Mouse (Mus musculus): Measurements from ENCODE around the gene Ptcd1. TPM values are rescaled to one million over a fixed set of nuclear protein-coding genes. Genes with fewer than 3 reads are reported as not detected.

Gene Ptcd1
- polyA plus RNA-seq, 1 experiment from 2014 or later, result 13.0 TPM

- no peak overlapping the region for H3K9ac ChIP-seq (replicated peaks; ENCODE audit: low read depth)
- peaks cover 13% of the 10 kb centered on the region for H3K36me3 ChIP-seq (ENCODE audit: insufficient read depth, low read length)
- peaks cover 3% of the 10 kb centered on the region; the same call in 1 of the 2 replicates for H3K4me1 ChIP-seq (ENCODE audit: insufficient read depth, low read depth, low read length)
- no peaks in the 10 kb centered on the region for H3K27me3 ChIP-seq (replicated peaks; ENCODE audit: insufficient read depth, low read length)
- no peak overlapping the region for H3K4me2 ChIP-seq (replicated peaks; ENCODE audit: low read depth, low read length)
- 84% methylated on average over 5 of the region's 5 CpGs for WGBS
- H3K4me3 ChIP-seq (ENCODE audit: low read depth, low read length), result no peak overlapping the region
- ATAC-seq (no peak), DNase-seq (ENCODE audit: low spot score) (no peak)
- no peak overlapping the region for H3K27ac ChIP-seq (ENCODE audit: low read length)
- TF ChIP-seq EP300 (IDR thresholded peaks at IDR 0.05), result no peak
- TF ChIP-seq CTCF (IDR thresholded peaks at IDR 0.05), result no peak
- no peaks in the 10 kb centered on the region for H3K9me3 ChIP-seq (ENCODE audit: low read length)
Measured at GRCm38 (mm10) chr5:145118461-145118860, 48.4 kb downstream of the Ptcd1 start.

- H3K36me3 ChIP-seq (ENCODE audit: insufficient read depth, low read length), result peaks cover 10% of the 10 kb centered on the region
- no peak overlapping the region for H3K4me2 ChIP-seq (replicated peaks; ENCODE audit: low read depth, low read length)
- H3K27ac ChIP-seq (ENCODE audit: low read length), result no peak overlapping the region
- ATAC-seq (no peak), DNase-seq (ENCODE audit: low spot score) (peak; percentile 13)
- no peak overlapping the region for H3K9ac ChIP-seq (replicated peaks; ENCODE audit: low read depth)
- peaks cover 3% of the 10 kb centered on the region; the same call in 1 of the 2 replicates for H3K4me1 ChIP-seq (ENCODE audit: insufficient read depth, low read depth, low read length)
- H3K9me3 ChIP-seq (ENCODE audit: low read length), result no peaks in the 10 kb centered on the region
- H3K4me3 ChIP-seq (ENCODE audit: low read depth, low read length), result no peak overlapping the region
- 37% methylated on average over 6 of the region's 6 CpGs for WGBS
- no peaks in the 10 kb centered on the region for H3K27me3 ChIP-seq (replicated peaks; ENCODE audit: insufficient read depth, low read length)
- TF ChIP-seq EP300 (IDR thresholded peaks at IDR 0.05) (no peak), CTCF (IDR thresholded peaks at IDR 0.05) (no peak)
Measured at GRCm38 (mm10) chr5:145118005-145118404, 48.9 kb downstream of the Ptcd1 start.

DNA sequence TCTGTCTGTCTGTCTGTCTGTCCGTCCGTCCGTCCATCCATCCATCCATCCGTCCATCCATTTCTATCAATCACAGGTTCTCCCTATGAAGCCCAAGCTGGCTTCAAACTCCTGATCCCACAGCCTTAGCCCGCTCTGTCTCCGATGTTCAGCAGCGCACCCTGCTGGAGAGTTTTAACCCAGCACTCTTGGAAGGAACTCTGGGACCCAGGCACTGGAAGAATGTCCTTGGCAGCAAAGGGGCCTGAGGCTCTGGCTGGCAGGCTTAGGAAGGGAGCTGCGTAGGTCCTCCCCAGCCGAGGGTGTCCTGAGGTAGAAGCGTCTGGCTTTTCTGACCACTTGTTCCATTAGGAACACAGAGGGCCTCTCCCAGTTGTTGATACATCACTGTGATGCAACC is 50.0 kb downstream of the Ptcd1 start:
- Histone ChIP-seq H3K9ac (replicated peaks; ENCODE audit: low read depth) (no peak overlapping the region), H3K9me3 (ENCODE audit: low read length) (no peaks in the 10 kb centered on the region), H3K27me3 (replicated peaks; ENCODE audit: insufficient read depth, low read length) (no peaks in the 10 kb centered on the region), H3K4me2 (replicated peaks; ENCODE audit: low read depth, low read length) (peak overlapping the region; percentile 42), H3K4me3 (ENCODE audit: low read depth, low read length) (peak overlapping the region; percentile 12; the same call in 1 of the 2 replicates), H3K27ac (ENCODE audit: low read length) (peak overlapping the region; percentile 88), H3K4me1 (ENCODE audit: insufficient read depth, low read depth, low read length) (peaks cover 3% of the 10 kb centered on the region; the same call in 1 of the 2 replicates), H3K36me3 (ENCODE audit: insufficient read depth, low read length) (peaks cover 5% of the 10 kb centered on the region; the same call in 1 of the 2 replicates)
- peak; percentile 55 for ATAC-seq
- no peak for TF ChIP-seq EP300 (IDR thresholded peaks at IDR 0.05)
- peak; percentile 79 for TF ChIP-seq CTCF (IDR thresholded peaks at IDR 0.05)
- DNase-seq (ENCODE audit: low spot score), result peak; percentile 82
- 31% methylated on average over 10 of the region's 10 CpGs for WGBS

- peak overlapping the region; percentile 12; the same call in 1 of the 2 replicates for H3K4me3 ChIP-seq (ENCODE audit: low read depth, low read length)
- peak overlapping the region; percentile 13; the same call in 1 of the 2 replicates for H3K9ac ChIP-seq (replicated peaks; ENCODE audit: low read depth)
- peaks cover 3% of the 10 kb centered on the region; the same call in 1 of the 2 replicates for H3K4me1 ChIP-seq (ENCODE audit: insufficient read depth, low read depth, low read length)
- H3K27ac ChIP-seq (ENCODE audit: low read length), result peak overlapping the region; percentile 88
- WGBS, result 4% methylated on average over 4 of the region's 4 CpGs
- peak; percentile 96 for DNase-seq (ENCODE audit: low spot score)
- TF ChIP-seq CTCF (IDR thresholded peaks at IDR 0.05) (no peak), EP300 (IDR thresholded peaks at IDR 0.05) (peak; percentile 78)
- no peaks in the 10 kb centered on the region for H3K27me3 ChIP-seq (replicated peaks; ENCODE audit: insufficient read depth, low read length)
- H3K4me2 ChIP-seq (replicated peaks; ENCODE audit: low read depth, low read length), result peak overlapping the region; percentile 42
- peaks cover under 1% of the 10 kb centered on the region; the same call in 1 of the 2 replicates for H3K36me3 ChIP-seq (ENCODE audit: insufficient read depth, low read length)
- H3K9me3 ChIP-seq (ENCODE audit: low read length), result no peaks in the 10 kb centered on the region
- peak; percentile 72 for ATAC-seq
Measured at GRCm38 (mm10) chr5:145116316-145116715, 50.6 kb downstream of the Ptcd1 start.

DNA sequence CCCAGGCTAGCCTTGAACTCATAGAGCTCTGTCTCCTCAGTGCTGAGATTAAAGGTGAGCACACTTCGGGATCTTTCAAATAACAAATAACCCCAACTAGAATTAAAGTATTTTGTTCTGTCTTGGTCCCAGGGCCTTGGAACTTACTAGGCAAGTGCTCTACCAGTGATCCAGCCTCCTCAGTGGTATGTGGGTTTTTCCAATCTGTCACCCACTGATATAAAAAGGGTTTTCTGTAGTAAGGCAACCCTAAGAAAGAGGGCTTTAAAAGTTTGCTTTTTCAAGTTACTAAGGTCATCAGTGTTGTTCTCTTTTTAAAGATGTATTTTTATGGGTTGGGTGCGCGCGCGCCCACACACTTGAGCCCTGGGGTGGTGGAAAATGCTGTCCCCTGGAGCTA is 51.2 kb downstream of the Ptcd1 start:
- 78% methylated on average over 5 of the region's 5 CpGs for WGBS
- H3K4me3 ChIP-seq (ENCODE audit: low read depth, low read length), result 0 out of 2 replicates have a peak overlapping the region, but pooled peaks have one; percentile 84
- TF ChIP-seq CTCF (IDR thresholded peaks at IDR 0.05), result no peak
- no peak for TF ChIP-seq EP300 (IDR thresholded peaks at IDR 0.05)
- no peaks in the 10 kb centered on the region for H3K9me3 ChIP-seq (ENCODE audit: low read length)
- no peaks in the 10 kb centered on the region for H3K36me3 ChIP-seq (ENCODE audit: insufficient read depth, low read length)
- H3K4me1 ChIP-seq (ENCODE audit: insufficient read depth, low read depth, low read length), result peaks cover 3% of the 10 kb centered on the region; the same call in 1 of the 2 replicates
- H3K27me3 ChIP-seq (replicated peaks; ENCODE audit: insufficient read depth, low read length), result no peaks in the 10 kb centered on the region
- ATAC-seq (no peak), DNase-seq (ENCODE audit: low spot score) (no peak)
- peak overlapping the region; percentile 32; the same call in 1 of the 2 replicates for H3K4me2 ChIP-seq (replicated peaks; ENCODE audit: low read depth, low read length)
- 0 out of 2 replicates have a peak overlapping the region, but pooled peaks have one; percentile 13 for H3K9ac ChIP-seq (replicated peaks; ENCODE audit: low read depth)
- peak overlapping the region; percentile 88 for H3K27ac ChIP-seq (ENCODE audit: low read length)

- peak overlapping the region; percentile 84 for H3K4me3 ChIP-seq (ENCODE audit: low read depth, low read length)
- DNase-seq (ENCODE audit: low spot score) (peak; percentile 71), ATAC-seq (peak; percentile 46)
- H3K4me2 ChIP-seq (replicated peaks; ENCODE audit: low read depth, low read length), result peak overlapping the region; percentile 81
- H3K27ac ChIP-seq (ENCODE audit: low read length), result peak overlapping the region; percentile 88
- 0 out of 2 replicates have a peak, but pooled peaks cover 4% of the 10 kb centered on the region for H3K36me3 ChIP-seq (ENCODE audit: insufficient read depth, low read length)
- 16% methylated on average over 31 of the region's 40 CpGs for WGBS
- no peaks in the 10 kb centered on the region for H3K27me3 ChIP-seq (replicated peaks; ENCODE audit: insufficient read depth, low read length)
- no peak for TF ChIP-seq EP300 (IDR thresholded peaks at IDR 0.05)
- TF ChIP-seq CTCF (IDR thresholded peaks at IDR 0.05), result no peak
- peak overlapping the region; percentile 69 for H3K9ac ChIP-seq (replicated peaks; ENCODE audit: low read depth)
- H3K4me1 ChIP-seq (ENCODE audit: insufficient read depth, low read depth, low read length), result peaks cover 3% of the 10 kb centered on the region; the same call in 1 of the 2 replicates
- no peaks in the 10 kb centered on the region for H3K9me3 ChIP-seq (ENCODE audit: low read length)
Measured at GRCm38 (mm10) chr5:145114606-145115473, 52.1 kb downstream of the Ptcd1 start.

Data from lung, postnatal 0 days (tissue).